Mouse (Mus musculus): ENCODE data around the gene Rap1gap. TPM values are rescaled to one million over a fixed set of nuclear protein-coding genes. Genes with fewer than 3 reads are reported as not detected.

Gene Rap1gap
- total RNA-seq, 2 experiments from 2014 or later = 281 to 291 TPM

- no peak overlapping the region for H3K4me3 ChIP-seq
- no peak for DNase-seq (ENCODE audit: low spot score in 2 of 2)
- no peak overlapping the region for H3K27ac ChIP-seq
- no peak for TF ChIP-seq CTCF (conservative IDR thresholded peaks at IDR 0.05)
Measured at GRCm38 (mm10) chr4:137732962-137733361, 68.4 kb downstream of the Rap1gap start.

- peak; percentile 48 for TF ChIP-seq CTCF (conservative IDR thresholded peaks at IDR 0.05)
- H3K4me3 ChIP-seq = no peak overlapping the region
- H3K27ac ChIP-seq = no peak overlapping the region
- no peak for DNase-seq (ENCODE audit: low spot score in 2 of 2)
Measured at GRCm38 (mm10) chr4:137733459-137733858, 68.9 kb downstream of the Rap1gap start.

- no peak overlapping the region for H3K27ac ChIP-seq
- H3K4me3 ChIP-seq = no peak overlapping the region
- TF ChIP-seq CTCF (conservative IDR thresholded peaks at IDR 0.05) = no peak
- no peak for DNase-seq (ENCODE audit: low spot score in 2 of 2)
Measured at GRCm38 (mm10) chr4:137736220-137736701, 71.7 kb downstream of the Rap1gap start.

- TF ChIP-seq CTCF (conservative IDR thresholded peaks at IDR 0.05) = no peak
- Histone ChIP-seq H3K27ac (no peak overlapping the region), H3K4me3 (no peak overlapping the region)
- no peak for DNase-seq (ENCODE audit: low spot score in 2 of 2)
Measured at GRCm38 (mm10) chr4:137737760-137738159, 73.2 kb downstream of the Rap1gap start.

- no peak overlapping the region for H3K27ac ChIP-seq
- no peak for TF ChIP-seq CTCF (conservative IDR thresholded peaks at IDR 0.05)
- DNase-seq (ENCODE audit: low spot score in 2 of 2) = no peak
- H3K4me3 ChIP-seq = no peak overlapping the region
Measured at GRCm38 (mm10) chr4:137739151-137739923, 74.8 kb downstream of the Rap1gap start.

GRCm38 (mm10) chr4:137740350-137740749 lies 75.8 kb downstream of the Rap1gap start:
- Histone ChIP-seq H3K4me3 (no peak overlapping the region), H3K27ac (no peak overlapping the region)
- TF ChIP-seq CTCF (conservative IDR thresholded peaks at IDR 0.05) = no peak
- DNase-seq (ENCODE audit: low spot score in 2 of 2) = no peak

- no peak overlapping the region for H3K27ac ChIP-seq
- TF ChIP-seq CTCF (conservative IDR thresholded peaks at IDR 0.05) = no peak
Measured at GRCm38 (mm10) chr4:137743791-137744190, 79.3 kb downstream of the Rap1gap start.

GRCm38 (mm10) chr4:137744433-137744918 lies 80.0 kb downstream of the Rap1gap start:
- no peak overlapping the region for H3K27ac ChIP-seq
- DNase-seq (ENCODE audit: low spot score in 2 of 2) = peak in 1 of 2 experiments; percentile 30

More at GRCm38 (mm10) chr4:137743791-137744190, 79.3 kb downstream of the Rap1gap start:
- no peak overlapping the region for H3K4me3 ChIP-seq
- DNase-seq (ENCODE audit: low spot score in 2 of 2) = no peak

GRCm38 (mm10) chr4:137747091-137747490 lies 82.6 kb downstream of the Rap1gap start:
- no peak; the same call in 1 of the 2 replicates for TF ChIP-seq CTCF (conservative IDR thresholded peaks at IDR 0.05)
- no peak overlapping the region for H3K4me3 ChIP-seq
- DNase-seq (ENCODE audit: low spot score in 2 of 2) = no peak
- H3K27ac ChIP-seq = no peak overlapping the region

More at GRCm38 (mm10) chr4:137744433-137744918, 80.0 kb downstream of the Rap1gap start:
- no peak overlapping the region for H3K4me3 ChIP-seq
- TF ChIP-seq CTCF (conservative IDR thresholded peaks at IDR 0.05) = peak; percentile 84

GRCm38 (mm10) chr4:137747590-137747989 lies 83.1 kb downstream of the Rap1gap start:
- TF ChIP-seq CTCF (conservative IDR thresholded peaks at IDR 0.05) = no peak
- Histone ChIP-seq H3K27ac (no peak overlapping the region), H3K4me3 (no peak overlapping the region)
- DNase-seq (ENCODE audit: low spot score in 2 of 2) = no peak

- DNase-seq (ENCODE audit: low spot score in 2 of 2) = no peak
- Histone ChIP-seq H3K27ac (no peak overlapping the region), H3K4me3 (no peak overlapping the region)
- TF ChIP-seq CTCF (conservative IDR thresholded peaks at IDR 0.05) = no peak
Measured at GRCm38 (mm10) chr4:137748726-137749125, 84.2 kb downstream of the Rap1gap start.

- H3K27ac ChIP-seq = no peak overlapping the region
- no peak overlapping the region for H3K4me3 ChIP-seq
- TF ChIP-seq CTCF (conservative IDR thresholded peaks at IDR 0.05) = no peak
- DNase-seq (ENCODE audit: low spot score in 2 of 2) = no peak
Measured at GRCm38 (mm10) chr4:137749680-137750079, 85.2 kb downstream of the Rap1gap start.

GRCm38 (mm10) chr4:137750121-137750520 lies 85.6 kb downstream of the Rap1gap start:
- DNase-seq (ENCODE audit: low spot score in 2 of 2) = no peak
- no peak for TF ChIP-seq CTCF (conservative IDR thresholded peaks at IDR 0.05)
- Histone ChIP-seq H3K4me3 (no peak overlapping the region), H3K27ac (no peak overlapping the region)

GRCm38 (mm10) chr4:137751310-137751709 lies 86.8 kb downstream of the Rap1gap start:
- TF ChIP-seq CTCF (conservative IDR thresholded peaks at IDR 0.05) = no peak
- no peak overlapping the region for H3K27ac ChIP-seq
- no peak for DNase-seq (ENCODE audit: low spot score in 2 of 2)
- no peak overlapping the region for H3K4me3 ChIP-seq
